Mouse (Mus musculus): Measurements from ENCODE around the gene Psmd13. TPM values are rescaled to one million over a fixed set of nuclear protein-coding genes. Genes with fewer than 3 reads are reported as not detected.

The Psmd13 gene
- 48.8 and 70.4 TPM in 2 replicates for polyA plus RNA-seq (2012; rRNA removed)

GRCm38 (mm10) chr7:140881696-140882468 is at the start of gene Psmd13, which contains the start of gene Sirt3:
TSS of gene Psmd13 (plus strand) at chr7:140881968.
TSS of gene Sirt3 (minus strand) at chr7:140882309.
- peak; percentile 92 for DNase-seq
- under 1% methylated on average over 59 of the region's 59 CpGs for WGBS
- Histone ChIP-seq H3K4me1 (ENCODE audit: control insufficient read depth, insufficient read depth, low read length) (peaks cover 3% of the 10 kb centered on the region), H3K4me3 (replicated peaks; ENCODE audit: extremely low read depth, low read depth, low read length) (peak within 1 kb of the TSS; percentile 91)
- TF ChIP-seq CTCF (IDR thresholded peaks at IDR 0.05; ENCODE audit: insufficient read depth, low read length) (no peak), POLR2A (IDR thresholded peaks at IDR 0.05; ENCODE audit: borderline replicate concordance, extremely low read depth, low read depth, low read length) (peak; percentile 74; the same call in 1 of the 2 replicates)

GRCm38 (mm10) chr7:140833341-140833740 is 48.4 kb upstream of the Psmd13 start:
- WGBS, result 84% methylated on average over 4 of the region's 4 CpGs
- no peak for TF ChIP-seq POLR2A (IDR thresholded peaks at IDR 0.05; ENCODE audit: borderline replicate concordance, extremely low read depth, low read depth, low read length)
- no peak for TF ChIP-seq CTCF (IDR thresholded peaks at IDR 0.05; ENCODE audit: insufficient read depth, low read length)

GRCm38 (mm10) chr7:140834968-140835757 is 46.6 kb upstream of the Psmd13 start, which contains the start of gene Urah:
TSS of gene Urah (plus strand) at chr7:140835018.
- DNase-seq, result peak; percentile 52
- Histone ChIP-seq H3K4me3 (replicated peaks; ENCODE audit: extremely low read depth, low read depth, low read length) (peak within 1 kb of the TSS; percentile 20), H3K4me1 (ENCODE audit: control insufficient read depth, insufficient read depth, low read length) (no peaks in the 10 kb centered on the region)
- TF ChIP-seq CTCF (IDR thresholded peaks at IDR 0.05; ENCODE audit: insufficient read depth, low read length) (no peak), POLR2A (IDR thresholded peaks at IDR 0.05; ENCODE audit: borderline replicate concordance, extremely low read depth, low read depth, low read length) (no peak)
- WGBS, result 43% methylated on average over 20 of the region's 20 CpGs

More at GRCm38 (mm10) chr7:140833341-140833740, 48.4 kb upstream of the Psmd13 start:
- no peak for DNase-seq
- no peak overlapping the region for H3K4me3 ChIP-seq (replicated peaks; ENCODE audit: extremely low read depth, low read depth, low read length)
- no peaks in the 10 kb centered on the region for H3K4me1 ChIP-seq (ENCODE audit: control insufficient read depth, insufficient read depth, low read length)

- Histone ChIP-seq H3K4me3 (replicated peaks; ENCODE audit: extremely low read depth, low read depth, low read length) (peak overlapping the region; percentile 20), H3K4me1 (ENCODE audit: control insufficient read depth, insufficient read depth, low read length) (no peaks in the 10 kb centered on the region)
- DNase-seq, result no peak
- TF ChIP-seq POLR2A (IDR thresholded peaks at IDR 0.05; ENCODE audit: borderline replicate concordance, extremely low read depth, low read depth, low read length), result no peak
- 73% methylated on average over 2 of the region's 2 CpGs for WGBS
Observed at GRCm38 (mm10) chr7:140835758-140836087, 46.0 kb upstream of the Psmd13 start.

GRCm38 (mm10) chr7:140836243-140837115 is 45.3 kb upstream of the Psmd13 start:
- DNase-seq, result no peak
- TF ChIP-seq POLR2A (IDR thresholded peaks at IDR 0.05; ENCODE audit: borderline replicate concordance, extremely low read depth, low read depth, low read length) (no peak), CTCF (IDR thresholded peaks at IDR 0.05; ENCODE audit: insufficient read depth, low read length) (no peak)

GRCm38 (mm10) chr7:140839556-140839955 is 42.2 kb upstream of the Psmd13 start:
- Histone ChIP-seq H3K4me1 (ENCODE audit: control insufficient read depth, insufficient read depth, low read length) (0 out of 2 replicates have a peak, but pooled peaks cover 3% of the 10 kb centered on the region), H3K4me3 (replicated peaks; ENCODE audit: extremely low read depth, low read depth, low read length) (no peak overlapping the region)
- no peak for TF ChIP-seq POLR2A (IDR thresholded peaks at IDR 0.05; ENCODE audit: borderline replicate concordance, extremely low read depth, low read depth, low read length)
- TF ChIP-seq CTCF (IDR thresholded peaks at IDR 0.05; ENCODE audit: insufficient read depth, low read length), result no peak
- 59% methylated on average over 5 of the region's 5 CpGs for WGBS
- no peak for DNase-seq

More at GRCm38 (mm10) chr7:140836243-140837115, 45.3 kb upstream of the Psmd13 start:
- 81% methylated on average over 9 of the region's 9 CpGs for WGBS
- Histone ChIP-seq H3K4me3 (replicated peaks; ENCODE audit: extremely low read depth, low read depth, low read length) (no peak overlapping the region), H3K4me1 (ENCODE audit: control insufficient read depth, insufficient read depth, low read length) (0 out of 2 replicates have a peak, but pooled peaks cover 3% of the 10 kb centered on the region)

GRCm38 (mm10) chr7:140840750-140841735 is 40.7 kb upstream of the Psmd13 start:
- WGBS, result 29% methylated on average over 19 of the region's 19 CpGs
- no peak for DNase-seq
- TF ChIP-seq CTCF (IDR thresholded peaks at IDR 0.05; ENCODE audit: insufficient read depth, low read length) (no peak), POLR2A (IDR thresholded peaks at IDR 0.05; ENCODE audit: borderline replicate concordance, extremely low read depth, low read depth, low read length) (no peak)
- Histone ChIP-seq H3K4me3 (replicated peaks; ENCODE audit: extremely low read depth, low read depth, low read length) (no peak overlapping the region), H3K4me1 (ENCODE audit: control insufficient read depth, insufficient read depth, low read length) (peaks cover 3% of the 10 kb centered on the region; the same call in 1 of the 2 replicates)

GRCm38 (mm10) chr7:140843806-140844205 is 38.0 kb upstream of the Psmd13 start:
- TF ChIP-seq CTCF (IDR thresholded peaks at IDR 0.05; ENCODE audit: insufficient read depth, low read length) (no peak), POLR2A (IDR thresholded peaks at IDR 0.05; ENCODE audit: borderline replicate concordance, extremely low read depth, low read depth, low read length) (no peak)
- 67% methylated on average over 7 of the region's 7 CpGs for WGBS
- Histone ChIP-seq H3K4me1 (ENCODE audit: control insufficient read depth, insufficient read depth, low read length) (peaks cover 3% of the 10 kb centered on the region; the same call in 1 of the 2 replicates), H3K4me3 (replicated peaks; ENCODE audit: extremely low read depth, low read depth, low read length) (no peak overlapping the region)
- DNase-seq, result no peak
